Mouse (Mus musculus) C2C12 (cell line): Measurements from ENCODE around the gene Hs3st1. TPM values are rescaled to one million over a fixed set of nuclear protein-coding genes. Genes with fewer than 3 reads are reported as not detected.

Experiments
- H3K27me3 ChIP-seq: one replicate; pipeline ENCODE4 v1.6.1; 2011; ENCODE audit not compliant: control insufficient read depth, insufficient read depth, insufficient read length
- H3K36me3 ChIP-seq: one replicate; pipeline ENCODE4 v1.6.1; 2011; ENCODE audit not compliant: control insufficient read depth, insufficient read depth
- H3K4me3 ChIP-seq: one replicate; pipeline ENCODE4 v1.5.1; 2011; ENCODE audit warnings: mild to moderate bottlenecking, control low read depth; ENCODE audit not compliant: poor library complexity, insufficient read depth, severe bottlenecking
- H3K79me2 ChIP-seq: one replicate; pipeline ENCODE4 v1.6.1; 2011; ENCODE audit not compliant: control insufficient read depth, insufficient read depth
- H3K79me3 ChIP-seq: one replicate; pipeline ENCODE4 v1.6.1; 2011; ENCODE audit warnings: low read depth, control low read depth
- H3ac ChIP-seq: one replicate; pipeline ENCODE3; 2011; ENCODE audit warnings: low read depth; ENCODE audit not compliant: control insufficient read depth, insufficient read length
- CEBPB ChIP-seq: IDR thresholded peaks from one replicate; pipeline ENCODE4 v1.6.1; 2011; ENCODE audit warnings: low read depth, mild to moderate bottlenecking, control low read depth, moderate library complexity
- CTCF ChIP-seq: IDR thresholded peaks from one replicate; pipeline ENCODE4 v1.5.1; 2011; ENCODE audit not compliant: control insufficient read depth, insufficient read depth, insufficient read length
- FOSL1 ChIP-seq: IDR thresholded peaks from one replicate; pipeline ENCODE4 v1.8.0; 2011; ENCODE audit warnings: mild to moderate bottlenecking, low read length; ENCODE audit not compliant: poor library complexity, insufficient read depth, severe bottlenecking
- MAX ChIP-seq: IDR thresholded peaks from one replicate; pipeline ENCODE4 v1.6.1; 2011; ENCODE audit warnings: mild to moderate bottlenecking, control low read depth
- MYOD1 ChIP-seq: IDR thresholded peaks from one replicate; pipeline ENCODE4 v1.6.1; 2011; ENCODE audit warnings: low read depth; ENCODE audit not compliant: control insufficient read depth, insufficient read length
- MYOG ChIP-seq: IDR thresholded peaks from one replicate; pipeline ENCODE4 v1.6.1; 2011; ENCODE audit not compliant: control insufficient read depth, insufficient read length; ENCODE audit errors: extremely low read depth
- USF1 ChIP-seq: IDR thresholded peaks from one replicate; pipeline ENCODE4 v1.6.1; 2011; ENCODE audit warnings: low read depth, mild to moderate bottlenecking, control low read depth, moderate library complexity
- polyA plus RNA-seq: library from polyadenylated mRNA; unstranded; fragments of >200 nt; fragmentation: generic; extraction: Trizol; gene quantifications from one replicate; pipeline ENCODE4 v1.2.1, GENCODE M21; 2012; ENCODE audit warnings: missing spikeins

The Hs3st1 gene
- polyA plus RNA-seq, 1 experiment, result 2.1 TPM

DNA sequence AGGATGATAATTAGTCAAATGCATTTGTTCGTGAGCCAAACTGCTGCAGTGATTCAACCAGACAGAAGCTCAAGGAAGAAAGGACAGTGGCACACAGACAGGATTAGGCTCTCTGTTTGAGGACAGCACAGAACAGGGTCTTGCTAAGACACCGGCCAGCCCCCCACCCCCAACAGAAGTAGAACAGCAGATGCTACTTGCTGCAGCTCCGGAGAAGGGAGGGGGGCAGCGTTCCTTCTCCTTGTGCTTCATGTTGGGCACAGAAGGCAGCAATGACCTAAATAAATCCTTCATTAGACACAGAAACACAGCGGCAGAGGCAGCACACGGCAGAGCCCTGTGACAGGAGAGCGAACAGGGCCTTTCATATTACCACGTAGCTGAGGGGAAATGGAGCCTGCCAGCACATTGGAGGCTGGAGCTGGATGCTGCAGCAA, 130.2 kb downstream of the Hs3st1 start:
- Histone ChIP-seq H3K79me3 (no peaks in the 10 kb centered on the region), H3K27me3 (no peaks in the 10 kb centered on the region), H3K36me3 (no peaks in the 10 kb centered on the region), H3K79me2 (no peaks in the 10 kb centered on the region), H3K4me3 (no peak overlapping the region), H3ac (no peak overlapping the region)
- TF ChIP-seq USF1 (no peak), CEBPB (no peak), MYOG (no peak), FOSL1 (no peak), CTCF (no peak), MYOD1 (no peak), MAX (no peak)

- Histone ChIP-seq H3K27me3 (no peaks in the 10 kb centered on the region), H3ac (no peak overlapping the region), H3K4me3 (no peak overlapping the region), H3K79me2 (no peaks in the 10 kb centered on the region), H3K79me3 (no peaks in the 10 kb centered on the region), H3K36me3 (no peaks in the 10 kb centered on the region)
- TF ChIP-seq CEBPB (no peak), FOSL1 (no peak), MAX (no peak), MYOG (no peak), USF1 (no peak), MYOD1 (no peak), CTCF (no peak)
Observed at GRCm38 (mm10) chr5:39624218-39624590, 131.1 kb downstream of the Hs3st1 start.

DNA sequence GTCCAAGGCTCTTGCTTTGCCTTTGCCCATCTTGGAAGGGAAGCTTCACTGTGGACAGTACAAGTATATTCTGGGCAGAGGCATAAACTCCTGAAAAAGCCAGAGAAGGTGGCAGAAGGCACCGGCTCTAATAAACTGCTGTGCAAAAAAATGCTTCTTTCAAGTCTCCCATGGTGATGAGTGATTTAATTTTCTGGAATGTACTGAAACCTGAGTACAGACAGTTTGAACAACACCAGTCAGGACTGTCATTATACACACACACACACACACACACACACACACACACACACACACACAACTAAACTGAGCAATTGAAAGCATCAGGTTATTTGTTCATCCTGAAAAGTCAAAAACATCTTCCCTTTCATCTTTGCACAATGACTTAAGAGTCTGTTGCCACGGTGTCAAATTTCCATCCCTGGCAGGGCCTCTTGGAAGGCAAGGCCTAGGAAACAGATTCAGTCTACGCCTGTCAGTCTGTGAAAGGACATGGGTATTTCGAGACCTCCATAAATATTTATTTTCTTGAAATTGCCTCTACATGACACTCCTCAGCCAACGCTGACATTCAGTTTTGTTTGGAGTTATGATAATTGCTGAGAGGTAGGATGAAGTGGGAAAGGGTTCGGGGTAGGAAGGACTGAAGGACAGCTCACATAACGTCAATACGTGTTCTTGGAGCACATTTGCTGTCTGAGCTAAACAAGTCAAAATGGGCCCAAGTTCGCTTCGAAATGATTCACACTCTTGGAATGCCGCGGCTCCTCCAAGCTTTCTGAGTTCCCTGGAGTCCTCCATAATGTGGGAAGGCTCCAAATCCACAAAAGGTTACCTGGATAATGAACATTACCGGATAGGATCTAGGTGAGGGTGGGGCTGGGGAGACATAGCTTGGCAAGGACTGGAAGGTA, 131.7 kb downstream of the Hs3st1 start:
- H3K79me3 ChIP-seq, result no peaks in the 10 kb centered on the region
- no peaks in the 10 kb centered on the region for H3K79me2 ChIP-seq
- TF ChIP-seq MAX, result no peak
- TF ChIP-seq MYOD1, result no peak
- no peak overlapping the region for H3K4me3 ChIP-seq
- H3K36me3 ChIP-seq, result no peaks in the 10 kb centered on the region
- no peak overlapping the region for H3ac ChIP-seq
- no peaks in the 10 kb centered on the region for H3K27me3 ChIP-seq

DNA sequence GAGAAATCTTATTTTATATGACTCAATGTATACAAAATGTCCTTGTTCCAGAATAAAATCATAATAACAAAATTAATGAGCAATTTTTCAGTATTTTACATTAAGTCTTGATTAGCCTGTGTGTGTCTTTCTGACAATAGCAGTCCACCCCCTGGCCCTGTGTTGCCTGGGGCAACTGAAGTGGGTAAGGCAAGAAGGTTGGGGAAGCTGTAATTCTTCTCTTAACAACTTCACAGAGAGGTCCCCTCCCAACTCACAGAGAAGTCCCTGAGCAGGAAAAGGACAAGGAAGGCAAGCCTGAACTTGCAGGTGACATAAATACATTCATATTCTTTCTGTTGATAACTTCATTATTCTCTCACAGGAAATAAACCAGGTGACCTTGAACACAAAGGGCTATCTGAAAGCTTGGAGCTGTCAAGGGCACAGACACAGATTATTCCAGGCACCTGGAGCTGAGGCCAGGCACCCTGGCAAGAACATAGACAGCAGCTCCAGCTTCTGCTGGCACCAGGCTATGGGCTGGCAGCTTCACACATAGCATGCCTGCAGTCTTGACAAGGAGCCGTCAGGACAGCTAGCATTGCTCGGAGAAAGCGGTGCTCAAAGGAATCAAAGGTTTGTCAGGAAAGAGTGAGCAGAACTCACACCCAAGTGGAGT, 134.9 kb downstream of the Hs3st1 start:
- TF ChIP-seq MAX (no peak), CTCF (no peak), CEBPB (no peak), USF1 (no peak), FOSL1 (no peak), MYOD1 (no peak), MYOG (no peak)
- no peaks in the 10 kb centered on the region for H3K79me2 ChIP-seq
- H3ac ChIP-seq, result no peak overlapping the region
- no peaks in the 10 kb centered on the region for H3K36me3 ChIP-seq
- no peaks in the 10 kb centered on the region for H3K79me3 ChIP-seq
- H3K4me3 ChIP-seq, result no peak overlapping the region
- no peaks in the 10 kb centered on the region for H3K27me3 ChIP-seq

- H3K27me3 ChIP-seq, result no peaks in the 10 kb centered on the region
- H3K79me2 ChIP-seq, result no peaks in the 10 kb centered on the region
- no peak overlapping the region for H3ac ChIP-seq
- TF ChIP-seq MAX (no peak), MYOG (no peak), MYOD1 (no peak), FOSL1 (no peak), CTCF (no peak), USF1 (no peak), CEBPB (no peak)
- no peaks in the 10 kb centered on the region for H3K36me3 ChIP-seq
- H3K4me3 ChIP-seq, result no peak overlapping the region
- H3K79me3 ChIP-seq, result no peaks in the 10 kb centered on the region
Observed at GRCm38 (mm10) chr5:39617354-39617977, 137.8 kb downstream of the Hs3st1 start.
